Mouse (Mus musculus) spleen, postnatal 10 days (tissue): ENCODE measurements around the gene Camk2d.

Experiments used
- DNase-seq, 2 experiments: peaks; one replicate each; pipeline ENCODE4 v3.0.0; 2021 to 2022; ENCODE audit warnings: low spot score in 2 of 2

Gene Camk2d

DNA sequence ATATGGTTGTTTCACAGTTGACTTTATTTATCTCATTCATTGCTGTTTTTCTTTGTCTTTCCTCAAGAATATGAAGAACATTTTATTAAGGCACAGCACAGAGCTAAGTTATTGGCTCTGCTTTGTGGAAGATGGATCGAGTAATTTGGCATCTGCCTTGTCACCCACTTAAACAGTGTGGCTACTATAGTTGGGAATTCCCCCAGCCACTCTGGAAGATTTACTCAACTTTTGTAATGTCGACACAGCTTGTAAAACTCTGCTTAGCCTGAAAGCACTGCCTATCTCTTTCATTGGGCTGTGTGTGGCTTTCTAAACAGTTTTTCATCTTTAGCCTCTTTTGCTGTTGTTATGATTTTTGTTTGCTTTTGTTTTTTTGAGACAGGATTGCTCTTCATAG lies 56.3 kb downstream of the Camk2d start:
- no peak for DNase-seq

- DNase-seq: no peak
These were observed 57.0 kb downstream of the Camk2d start for GRCm38 (mm10) chr3:126653118-126653517.

GRCm38 (mm10) chr3:126656173-126656572 lies 60.1 kb downstream of the Camk2d start:
- DNase-seq: no peak

GRCm38 (mm10) chr3:126657895-126658294 lies 61.8 kb downstream of the Camk2d start:
- no peak for DNase-seq

- DNase-seq: no peak
These were observed 62.7 kb downstream of the Camk2d start for GRCm38 (mm10) chr3:126658791-126659190.

- DNase-seq: no peak
These were observed 63.1 kb downstream of the Camk2d start for GRCm38 (mm10) chr3:126659235-126659634.

- no peak for DNase-seq
These were observed 63.9 kb downstream of the Camk2d start for GRCm38 (mm10) chr3:126659832-126660564.

DNA sequence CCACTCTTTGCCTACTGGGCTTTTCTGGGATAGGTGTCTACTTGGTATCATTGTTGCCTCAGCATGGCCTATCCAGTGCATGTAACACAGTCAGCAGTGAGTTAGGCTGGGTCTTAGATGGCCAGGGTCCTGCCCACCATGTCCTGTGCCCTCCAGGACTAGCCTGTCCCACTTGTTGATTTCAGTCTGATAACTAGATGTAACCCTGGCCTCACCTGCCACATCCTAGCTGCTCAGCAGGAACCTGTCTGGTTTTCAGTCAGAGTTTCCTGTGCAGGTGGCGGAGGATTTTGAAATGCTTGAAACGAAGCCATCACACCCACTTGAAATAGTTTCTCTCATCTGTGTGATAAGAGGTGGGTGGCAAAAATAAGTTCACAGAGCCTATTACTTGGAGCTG lies 64.5 kb downstream of the Camk2d start:
- DNase-seq: no peak

DNA sequence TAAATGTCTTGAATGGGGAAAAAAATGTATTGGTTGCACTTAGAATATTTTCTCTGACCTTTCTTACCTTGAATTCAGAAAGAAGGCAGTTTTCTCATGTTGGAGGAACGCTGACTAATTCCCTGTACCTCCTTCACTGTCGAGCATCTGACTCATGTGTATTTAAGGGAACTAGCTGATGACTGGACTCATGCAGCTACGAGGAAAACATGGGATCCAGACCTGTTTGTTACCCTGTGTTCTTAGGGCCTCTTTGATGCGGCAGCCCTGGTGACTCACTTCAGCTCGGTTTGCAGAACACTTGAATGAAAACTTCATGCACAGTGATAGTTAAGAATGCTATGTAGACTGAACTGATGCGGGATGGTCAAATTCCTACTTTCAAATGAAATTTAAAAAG lies 64.9 kb downstream of the Camk2d start:
- no peak for DNase-seq

DNA sequence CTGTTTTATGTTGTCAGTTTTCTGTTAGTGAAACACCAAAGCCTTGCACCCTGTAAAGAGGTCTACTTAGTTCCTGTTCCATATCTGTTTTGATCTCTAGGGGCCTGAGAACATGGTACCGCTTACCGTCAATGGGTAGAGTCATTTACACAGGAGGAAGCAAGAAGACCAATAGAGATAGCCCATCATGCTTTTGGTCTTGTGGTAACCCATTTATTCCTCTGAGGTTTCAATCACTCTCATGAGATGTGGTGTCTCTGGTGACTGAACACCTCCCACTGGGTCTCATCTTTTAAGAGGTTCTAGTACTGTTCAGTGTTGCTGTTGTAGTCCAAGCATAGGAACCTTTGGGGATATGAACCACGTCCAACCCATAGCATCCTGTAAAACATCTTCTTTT lies 65.8 kb downstream of the Camk2d start:
- DNase-seq: no peak

DNA sequence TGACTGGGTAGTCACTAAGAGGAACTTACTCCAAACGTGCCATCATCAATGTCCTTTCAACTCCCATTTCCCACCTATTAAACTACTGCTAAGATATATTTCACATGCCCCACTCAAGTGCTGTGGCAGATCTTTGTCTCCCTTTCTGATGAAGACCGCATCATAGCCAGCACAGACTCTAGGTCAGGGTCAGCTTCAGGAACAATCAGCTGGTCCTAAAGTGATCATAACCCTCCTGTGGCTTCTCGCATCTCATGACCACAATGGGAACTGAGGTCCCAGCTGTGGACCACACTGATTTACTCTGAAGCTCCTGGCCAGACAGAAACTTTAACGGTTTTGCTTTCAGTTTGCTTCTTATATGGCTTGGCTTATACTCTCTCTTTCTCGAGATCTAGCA lies 67.3 kb downstream of the Camk2d start:
- DNase-seq: no peak

DNA sequence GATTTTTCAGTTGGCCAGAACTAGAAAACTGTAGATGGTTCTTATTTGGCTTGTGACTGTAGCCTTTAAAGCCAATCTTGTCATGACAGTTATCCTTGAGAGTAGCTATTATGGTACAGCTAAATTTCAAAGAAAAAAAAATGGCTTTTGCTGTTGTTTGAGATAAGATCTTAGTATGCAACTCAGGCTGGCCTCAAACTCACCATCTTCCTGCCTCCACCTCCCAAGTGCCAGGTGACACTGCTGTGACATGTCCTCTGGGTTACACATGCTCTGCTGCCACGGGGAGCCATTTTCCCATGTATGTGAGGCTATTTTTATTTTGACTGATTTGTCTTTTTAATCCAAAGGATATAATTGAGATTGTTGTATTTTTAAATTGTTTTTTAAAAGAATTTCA lies 69.8 kb downstream of the Camk2d start:
- DNase-seq: no peak

DNA sequence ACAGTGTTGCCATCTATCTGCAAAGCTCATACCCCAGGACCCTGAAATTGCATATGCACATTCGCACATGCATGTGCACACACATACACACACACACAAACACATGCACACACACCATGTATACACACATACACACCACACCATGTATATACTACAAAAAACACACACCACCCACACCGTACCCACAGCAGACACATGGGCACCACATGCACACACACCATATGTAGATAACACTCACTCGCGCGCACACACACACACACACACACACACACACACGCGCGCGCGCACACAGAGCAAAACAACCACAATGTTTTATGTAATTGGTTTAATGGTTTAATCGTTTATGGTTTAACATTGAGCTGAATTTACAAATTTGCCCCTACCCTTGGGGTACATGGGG lies 70.9 kb downstream of the Camk2d start:
- DNase-seq: no peak

DNA sequence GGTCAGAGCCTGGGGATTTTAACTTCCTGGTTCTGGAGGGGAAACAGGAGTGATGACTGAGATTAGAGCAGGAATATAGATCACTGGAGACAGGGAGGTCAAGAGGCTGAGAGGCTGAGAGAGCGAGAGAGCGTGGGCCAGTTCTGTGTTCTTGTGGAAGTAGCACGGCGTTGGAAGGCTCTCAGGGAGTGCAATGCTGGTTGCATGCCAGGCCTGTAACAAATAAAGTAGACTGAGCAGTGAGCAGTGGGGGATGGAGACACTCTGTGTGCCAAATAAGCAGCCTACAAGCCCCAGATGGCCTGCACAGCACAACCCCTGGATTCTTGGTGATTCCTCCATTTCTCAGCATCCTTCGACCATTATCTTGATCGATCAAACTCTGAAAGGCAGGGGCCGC lies 71.3 kb downstream of the Camk2d start:
- DNase-seq: no peak

DNA sequence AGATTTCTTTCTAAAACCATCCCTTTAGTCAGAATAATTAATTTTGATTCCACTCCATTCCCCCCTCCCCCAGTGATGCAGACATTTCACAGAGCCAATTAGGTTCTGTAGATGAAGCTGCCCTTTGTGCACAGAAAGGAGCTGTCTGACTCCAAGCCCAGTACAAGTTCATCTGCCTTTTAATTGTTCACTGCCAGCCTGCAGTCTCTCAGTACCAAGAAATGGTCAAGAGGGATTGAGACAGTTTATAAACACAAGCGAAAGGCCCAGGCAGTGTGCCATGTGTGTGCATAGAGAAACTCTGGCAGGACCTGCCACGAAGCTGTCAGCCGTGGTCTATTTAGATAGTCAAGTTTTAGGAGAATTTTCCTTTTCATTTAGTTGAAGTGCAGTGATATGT lies 72.0 kb downstream of the Camk2d start:
- DNase-seq: no peak

GRCm38 (mm10) chr3:126668692-126669091 lies 72.6 kb downstream of the Camk2d start:
- no peak for DNase-seq

- DNase-seq: no peak
These were observed 74.3 kb downstream of the Camk2d start for GRCm38 (mm10) chr3:126670413-126670812.

- no peak for DNase-seq
These were observed 75.2 kb downstream of the Camk2d start for GRCm38 (mm10) chr3:126671292-126671691.

- no peak for DNase-seq
These were observed 84.9 kb downstream of the Camk2d start for GRCm38 (mm10) chr3:126681051-126681450.

DNA sequence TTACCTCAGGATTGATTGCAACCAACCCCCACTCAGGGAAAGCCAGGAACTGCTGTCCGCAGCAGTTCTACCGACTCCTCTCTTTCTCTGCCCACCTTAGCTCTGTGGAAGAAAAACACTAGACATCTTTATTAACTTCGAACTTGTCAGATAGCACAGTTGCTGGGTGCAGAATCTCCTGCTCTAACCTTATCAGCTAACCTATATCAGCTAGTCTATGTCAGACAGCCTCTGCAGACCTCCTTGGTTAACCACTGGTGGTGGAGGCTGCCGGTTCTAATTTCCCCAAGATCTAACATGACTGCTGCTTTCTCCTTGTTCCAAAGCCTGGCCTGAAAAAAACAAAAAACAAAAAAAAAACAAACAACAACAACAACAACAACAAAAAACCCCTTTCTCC lies 85.9 kb downstream of the Camk2d start:
- DNase-seq: no peak

- DNase-seq: no peak
These were observed 89.3 kb downstream of the Camk2d start for GRCm38 (mm10) chr3:126685363-126685762.

DNA sequence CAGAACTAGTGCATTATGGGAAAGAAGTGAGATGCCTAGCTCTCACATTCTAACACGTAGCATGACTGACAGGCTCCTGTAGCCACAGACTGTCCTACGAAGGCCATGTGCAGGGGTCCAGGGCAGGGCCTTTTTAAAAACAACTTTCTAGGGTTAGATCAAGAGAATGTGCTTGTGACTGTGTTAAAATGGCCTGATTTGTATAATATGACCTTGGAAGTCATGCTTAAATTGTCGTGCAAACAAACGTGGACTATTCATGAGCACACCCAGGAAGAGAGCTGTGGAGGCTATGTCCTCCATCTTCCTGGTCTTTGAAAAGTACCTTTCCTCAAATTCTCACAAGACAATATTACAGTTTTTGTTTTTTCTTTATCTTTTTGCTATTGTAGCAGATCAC lies 91.0 kb downstream of the Camk2d start:
- DNase-seq: no peak

DNA sequence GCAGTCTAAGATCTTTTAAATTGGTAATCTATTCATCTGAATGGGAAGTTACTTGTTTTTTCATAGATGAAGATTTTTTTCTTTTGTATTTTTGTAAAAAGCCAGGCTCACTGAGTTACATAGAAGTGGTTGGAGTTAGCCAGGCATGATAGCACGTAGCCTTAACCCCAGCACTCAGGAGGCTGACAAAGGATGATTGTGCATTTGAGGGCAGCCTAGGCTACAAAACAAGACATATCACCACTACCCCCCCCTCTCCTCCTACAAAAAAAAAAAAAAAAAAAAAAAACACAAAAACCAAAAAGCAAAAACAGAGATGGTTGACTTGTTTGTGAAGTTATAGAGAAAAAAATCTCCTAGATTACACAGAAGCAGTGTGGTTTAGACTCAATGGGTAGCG lies 92.4 kb downstream of the Camk2d start:
- no peak for DNase-seq
